Comparison of ENCODE assay signal across 16 mouse cellular contexts in genomic region chr3:122026676-122027075, GRCm38 (mm10). TPM values are rescaled to one million over a fixed set of nuclear protein-coding genes. Genes with fewer than 3 reads are reported as not detected.
DNase-seq lines count a peak whose midpoint lies in the region; ATAC-seq lines count a peak whose summit lies in the region.
"Had no signal": no experiment of that assay in that cellular context is flagged by ENCODE, and none has a peak within 500 bp of the region (broad histone marks: within the 10 kb centered on the region; RNA-seq: fewer than 3 reads in every experiment).

No protein-coding gene starts in this region.

- no peaks in the 10 kb centered on the region for H3K27me3 ChIP-seq in heart, embryonic 11.5 days (ENCODE audit: control insufficient read depth, insufficient read depth, low read length)
- no peaks in the 10 kb centered on the region for H3K27me3 ChIP-seq in heart, embryonic 13.5 days (replicated peaks)
- no peaks in the 10 kb centered on the region for H3K27me3 ChIP-seq in hindbrain, embryonic 11.5 days (ENCODE audit: control insufficient read depth, insufficient read depth, low read length)
- H3K27me3 ChIP-seq: neural tube, embryonic 13.5 days had no signal

- H3K9ac ChIP-seq in heart, embryonic 11.5 days (ENCODE audit: low read depth, low read length) = no peak overlapping the region
- H3K9ac ChIP-seq in heart, embryonic 13.5 days = peak overlapping the region; percentile 61
- no peak overlapping the region for H3K9ac ChIP-seq in hindbrain, embryonic 11.5 days (ENCODE audit: low read depth, low read length)
- H3K9ac ChIP-seq: hindbrain, embryonic 14.5 days; neural tube, embryonic 13.5 days had no signal

- no peak overlapping the region for H3K4me2 ChIP-seq in heart, embryonic 11.5 days
- peak overlapping the region; percentile 47 for H3K4me2 ChIP-seq in heart, embryonic 13.5 days
- H3K4me2 ChIP-seq in hindbrain, embryonic 11.5 days (replicated peaks; ENCODE audit: low read depth, low read length) = no peak overlapping the region
- H3K4me2 ChIP-seq: hindbrain, embryonic 14.5 days; midbrain, embryonic 11.5 days; neural tube, embryonic 13.5 days had no signal

- DNase-seq in heart, adult 11 months = no peak
- DNase-seq in NIH3T3 (ENCODE audit: low read depth) = peak; percentile 64
- DNase-seq in kidney, postnatal 14 days = peak; percentile 52
- DNase-seq in hindbrain, embryonic 11.5 days (ENCODE audit: low spot score) = no peak
- DNase-seq: adrenal gland, postnatal 10 days; cerebellum, adult 11-12 months; embryo, embryonic 11 days; right cerebral cortex, adult 18-20 months; thymus, postnatal 4 days had no signal

- no peaks in the 10 kb centered on the region for H3K9me3 ChIP-seq in heart, embryonic 11.5 days (replicated peaks; ENCODE audit: control insufficient read depth, low read length)
- no peaks in the 10 kb centered on the region for H3K9me3 ChIP-seq in heart, embryonic 13.5 days
- H3K9me3 ChIP-seq in hindbrain, embryonic 11.5 days (ENCODE audit: control insufficient read depth, low read length) = no peaks in the 10 kb centered on the region
- H3K9me3 ChIP-seq: neural tube, embryonic 13.5 days had no signal

- WGBS in heart, embryonic 11.5 days (ENCODE audit: insufficient replicate concordance) = 56% methylated on average over 5 of the region's 5 CpGs
- WGBS in heart, embryonic 13.5 days = 47% methylated on average over 5 of the region's 5 CpGs
- 82% methylated on average over 5 of the region's 5 CpGs for WGBS in hindbrain, embryonic 11.5 days

- H3K4me1 ChIP-seq in heart, embryonic 11.5 days (ENCODE audit: control insufficient read depth, insufficient read depth, low read length) = peaks cover 6% of the 10 kb centered on the region; the same call in 1 of the 2 replicates
- peaks cover 22% of the 10 kb centered on the region for H3K4me1 ChIP-seq in heart, embryonic 13.5 days
- no peaks in the 10 kb centered on the region for H3K4me1 ChIP-seq in hindbrain, embryonic 11.5 days (replicated peaks; ENCODE audit: control insufficient read depth, insufficient read depth, low read length)
- H3K4me1 ChIP-seq: neural tube, embryonic 13.5 days had no signal

- H3K27ac ChIP-seq in heart, embryonic 11.5 days (ENCODE audit: low read depth, low read length) = 0 out of 2 replicates have a peak overlapping the region, but pooled peaks have one; percentile 10
- H3K27ac ChIP-seq in heart, embryonic 13.5 days (replicated peaks) = peak overlapping the region; percentile 77
- H3K27ac ChIP-seq in hindbrain, embryonic 11.5 days (ENCODE audit: low read depth, low read length) = no peak overlapping the region
- H3K27ac ChIP-seq: hindbrain, embryonic 14.5 days; neural tube, embryonic 13.5 days had no signal

- H3K4me3 ChIP-seq in heart, embryonic 11.5 days (ENCODE audit: low read depth, low read length) = no peak overlapping the region
- H3K4me3 ChIP-seq in heart, embryonic 13.5 days = no peak overlapping the region
- H3K4me3 ChIP-seq in hindbrain, embryonic 11.5 days (ENCODE audit: low read depth, low read length) = no peak overlapping the region
- H3K4me3 ChIP-seq: neural tube, embryonic 13.5 days had no signal

- ATAC-seq in heart, embryonic 11.5 days (replicated peaks; ENCODE audit: insufficient number of reproducible peaks, low FRiP score, low TSS enrichment) = no peak
- no peak for ATAC-seq in heart, embryonic 13.5 days (ENCODE audit: extremely low read depth, insufficient number of reproducible peaks, low FRiP score, low TSS enrichment)
- no peak for ATAC-seq in monocyte, adult 5-6 weeks (replicated peaks; ENCODE audit: insufficient number of reproducible peaks, low FRiP score, low TSS enrichment, poor library complexity, severe bottlenecking)
- no peak for ATAC-seq in hindbrain, embryonic 11.5 days (ENCODE audit: low FRiP score)
- ATAC-seq: CD4-positive, CD25-positive, alpha-beta regulatory T cell, adult 4 months had no signal

- no peaks in the 10 kb centered on the region for H3K36me3 ChIP-seq in heart, embryonic 11.5 days (ENCODE audit: control insufficient read depth, insufficient read depth, low read length)
- H3K36me3 ChIP-seq in heart, embryonic 13.5 days = no peaks in the 10 kb centered on the region
- H3K36me3 ChIP-seq in hindbrain, embryonic 11.5 days (ENCODE audit: control insufficient read depth, insufficient read depth, low read length) = no peaks in the 10 kb centered on the region
- H3K36me3 ChIP-seq: neural tube, embryonic 13.5 days had no signal

RNA-seq across cellular contexts. Expression of gene Abca4, which starts 17.6 kb away (rescaled TPM):
- polyA plus RNA-seq in heart, embryonic 11.5 days (2014; fragmentation: Nextera tagmentation; extraction: Ambion mirVana) = 3.1 and 5.1 TPM in 2 replicates
- polyA plus RNA-seq in heart, embryonic 13.5 days (2015; fragmentation: Nextera tagmentation; extraction: Ambion mirVana) = 2.4 and 2.5 TPM in 2 replicates
- total RNA-seq in monocyte, adult 5-6 weeks (2017) = not detected in 3 replicates
- 1.4 and 2.1 TPM in 2 replicates for polyA plus RNA-seq in hindbrain, embryonic 11.5 days (2014; fragmentation: Nextera tagmentation; extraction: Ambion mirVana)
- polyA plus RNA-seq: CD4-positive, CD25-positive, alpha-beta regulatory T cell, adult 4 months had no signal

Comparison
In these comparisons a context has a peak if more than half of its experiments do, and no peak if none do; other contexts are left out.
1. DNase-seq: peak in NIH3T3 (single experiment) and kidney, postnatal 14 days (single experiment); none in heart, adult 11 months (single experiment) and hindbrain, embryonic 11.5 days (single experiment).